Mouse (Mus musculus): Measurements from ENCODE around the gene Vdac1. TPM values are rescaled to one million over a fixed set of nuclear protein-coding genes. Genes with fewer than 3 reads are reported as not detected.
"Not testable (repeated sequence)": the region's sequence is repeated elsewhere in the genome, so short reads cannot be mapped to it uniquely, and the experiment has no call there.

Vdac1 gene
- polyA plus RNA-seq, 1 experiment from 2014 or later: 295 TPM

- WGBS: 10% methylated on average over 9 of the region's 12 CpGs
These were observed 14.6 kb upstream of the Vdac1 start for GRCm38 (mm10) chr11:52345939-52346634.

GRCm38 (mm10) chr11:52346635-52347005 lies 14.0 kb upstream of the Vdac1 start:
- H3K9ac ChIP-seq: 0 out of 2 replicates have a peak overlapping the region, but pooled peaks have one; percentile 13
- H3K4me1 ChIP-seq (replicated peaks): peaks cover 6% of the 10 kb centered on the region; the same call in 1 of the 2 replicates
- peak overlapping the region; percentile 64 for H3K4me2 ChIP-seq (replicated peaks)
- no peaks in the 10 kb centered on the region for H3K9me3 ChIP-seq
- peak overlapping the region; percentile 30 for H3K4me3 ChIP-seq (replicated peaks)
- no peaks in the 10 kb centered on the region for H3K36me3 ChIP-seq
- peak; percentile 52 for ATAC-seq
- H3K27me3 ChIP-seq (replicated peaks): no peaks in the 10 kb centered on the region
- 3% methylated on average over 12 of the region's 12 CpGs for WGBS
- 0 out of 2 replicates have a peak overlapping the region, but pooled peaks have one; percentile 13 for H3K27ac ChIP-seq

More at GRCm38 (mm10) chr11:52345939-52346634, 14.6 kb upstream of the Vdac1 start:
- Histone ChIP-seq H3K9me3 (no peaks in the 10 kb centered on the region), H3K4me1 (replicated peaks) (peaks cover 10% of the 10 kb centered on the region; the same call in 1 of the 2 replicates), H3K36me3 (no peaks in the 10 kb centered on the region), H3K27ac (0 out of 2 replicates have a peak overlapping the region, but pooled peaks have one; percentile 13), H3K27me3 (replicated peaks) (no peaks in the 10 kb centered on the region), H3K4me3 (replicated peaks) (peak overlapping the region; percentile 30), H3K4me2 (replicated peaks) (peak overlapping the region; percentile 64), H3K9ac (0 out of 2 replicates have a peak overlapping the region, but pooled peaks have one; percentile 13)
- peak; percentile 56; the same call in 1 of the 2 replicates for ATAC-seq

- Histone ChIP-seq H3K4me3 (replicated peaks) (no peak overlapping the region), H3K27me3 (replicated peaks) (no peaks in the 10 kb centered on the region), H3K27ac (no peak overlapping the region), H3K4me1 (replicated peaks) (peaks cover 6% of the 10 kb centered on the region; the same call in 1 of the 2 replicates), H3K9me3 (no peaks in the 10 kb centered on the region), H3K36me3 (no peaks in the 10 kb centered on the region), H3K4me2 (replicated peaks) (no peak overlapping the region), H3K9ac (no peak overlapping the region)
- no peak for ATAC-seq
- WGBS: 81% methylated on average over 4 of the region's 4 CpGs
These were observed 12.5 kb upstream of the Vdac1 start for GRCm38 (mm10) chr11:52348156-52348555.

DNA sequence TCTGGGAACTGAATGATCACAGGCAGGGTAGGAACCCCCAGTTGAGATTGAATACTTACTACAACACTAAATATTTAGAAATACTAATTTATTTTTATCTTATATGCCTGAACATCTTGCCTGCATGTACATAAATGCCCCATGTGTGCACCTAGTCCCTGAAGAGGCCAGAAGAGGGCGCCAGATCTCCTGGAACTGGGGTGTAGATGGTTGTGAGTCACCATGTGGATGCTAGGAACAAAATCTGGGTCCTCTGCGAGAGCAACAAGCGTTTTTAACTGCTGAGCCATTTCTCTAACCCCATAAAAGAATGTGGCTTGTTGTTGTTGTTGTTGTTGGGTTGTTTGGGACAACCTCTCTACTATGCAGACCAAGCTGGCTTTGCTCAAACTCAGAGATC lies 11.9 kb upstream of the Vdac1 start:
- WGBS: 71% methylated on average over 3 of the region's 3 CpGs
- H3K27me3 ChIP-seq (replicated peaks): no peaks in the 10 kb centered on the region
- peaks cover 6% of the 10 kb centered on the region; the same call in 1 of the 2 replicates for H3K4me1 ChIP-seq (replicated peaks)
- no peak overlapping the region for H3K9ac ChIP-seq
- no peak overlapping the region for H3K4me3 ChIP-seq (replicated peaks)
- no peaks in the 10 kb centered on the region for H3K9me3 ChIP-seq
- H3K4me2 ChIP-seq (replicated peaks): no peak overlapping the region
- H3K36me3 ChIP-seq: no peaks in the 10 kb centered on the region
- H3K27ac ChIP-seq: no peak overlapping the region
- ATAC-seq: no peak

DNA sequence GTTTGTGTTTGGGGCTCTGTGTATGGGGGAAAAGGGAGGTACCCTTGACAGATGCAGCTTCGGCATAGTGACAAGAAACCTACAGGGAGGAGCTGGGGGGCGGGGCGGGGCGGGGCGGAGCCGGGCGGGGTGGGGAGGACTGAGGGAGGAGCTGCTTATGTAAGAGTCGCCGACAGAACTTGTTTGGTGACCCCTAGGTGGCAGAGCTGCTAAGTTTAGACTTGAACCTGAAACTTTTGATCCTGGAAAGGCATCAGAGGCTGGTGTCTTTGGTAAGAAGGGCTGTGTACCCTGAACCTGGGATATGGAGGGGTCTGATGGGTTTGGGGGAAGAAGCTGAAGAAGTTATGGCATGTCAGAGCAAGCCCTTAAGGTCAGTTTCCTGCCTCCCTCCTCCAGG lies 9.7 kb upstream of the Vdac1 start:
- Histone ChIP-seq H3K4me3 (replicated peaks) (no peak overlapping the region), H3K27me3 (replicated peaks) (no peaks in the 10 kb centered on the region), H3K36me3 (no peaks in the 10 kb centered on the region), H3K4me1 (replicated peaks) (peaks cover 5% of the 10 kb centered on the region; the same call in 1 of the 2 replicates), H3K9ac (no peak overlapping the region), H3K4me2 (replicated peaks) (no peak overlapping the region), H3K27ac (no peak overlapping the region), H3K9me3 (no peaks in the 10 kb centered on the region)
- peak; percentile 68 for ATAC-seq
- WGBS: 0% methylated on average over 9 of the region's 9 CpGs

GRCm38 (mm10) chr11:52352271-52352670 lies 8.4 kb upstream of the Vdac1 start:
- WGBS: 91% methylated on average over 3 of the region's 3 CpGs
- Histone ChIP-seq H3K27me3 (replicated peaks) (no peaks in the 10 kb centered on the region), H3K4me1 (replicated peaks) (peaks cover 3% of the 10 kb centered on the region; the same call in 1 of the 2 replicates), H3K4me3 (replicated peaks) (no peak overlapping the region), H3K4me2 (replicated peaks) (no peak overlapping the region), H3K36me3 (no peaks in the 10 kb centered on the region), H3K27ac (no peak overlapping the region), H3K9ac (no peak overlapping the region), H3K9me3 (no peaks in the 10 kb centered on the region)
- no peak for ATAC-seq

DNA sequence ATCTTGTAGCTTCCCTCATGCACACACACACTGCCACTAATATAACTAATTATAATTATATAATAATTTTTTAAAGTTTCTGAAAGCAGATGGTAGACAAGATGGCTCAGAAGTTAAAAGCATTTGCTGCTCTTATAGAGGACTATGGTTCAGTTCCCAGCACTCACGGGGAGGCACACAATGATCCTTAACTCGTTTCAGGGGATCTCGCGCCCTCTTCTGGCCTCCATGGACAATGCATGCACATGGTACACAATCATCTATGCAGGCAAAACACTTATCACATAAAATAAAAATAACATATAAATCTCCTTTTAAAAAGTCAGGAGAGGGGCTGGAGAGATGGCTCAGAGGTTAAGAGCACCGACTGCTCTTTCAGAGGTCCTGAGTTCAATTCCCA lies 6.0 kb upstream of the Vdac1 start:
- no peaks in the 10 kb centered on the region for H3K9me3 ChIP-seq
- no peak overlapping the region for H3K9ac ChIP-seq
- ATAC-seq: no peak
- H3K4me2 ChIP-seq (replicated peaks): no peak overlapping the region
- H3K36me3 ChIP-seq: no peaks in the 10 kb centered on the region
- no peak overlapping the region for H3K4me3 ChIP-seq (replicated peaks)
- 81% methylated on average over 5 of the region's 5 CpGs for WGBS
- no peak overlapping the region for H3K27ac ChIP-seq
- H3K4me1 ChIP-seq (replicated peaks): peaks cover 3% of the 10 kb centered on the region; the same call in 1 of the 2 replicates
- H3K27me3 ChIP-seq (replicated peaks): no peaks in the 10 kb centered on the region

- ATAC-seq: no peak
- Histone ChIP-seq H3K9me3 (no peaks in the 10 kb centered on the region), H3K4me1 (replicated peaks) (peaks cover 9% of the 10 kb centered on the region), H3K4me3 (replicated peaks) (no peak overlapping the region), H3K27ac (no peak overlapping the region), H3K9ac (no peak overlapping the region), H3K36me3 (no peaks in the 10 kb centered on the region), H3K4me2 (replicated peaks) (no peak overlapping the region), H3K27me3 (replicated peaks) (no peaks in the 10 kb centered on the region)
- WGBS: 70% methylated on average over 1 of the region's 1 CpGs
These were observed 5.1 kb upstream of the Vdac1 start for GRCm38 (mm10) chr11:52355601-52356000.

- H3K9me3 ChIP-seq; H3K27me3 ChIP-seq (replicated peaks); H3K27ac ChIP-seq; H3K9ac ChIP-seq; H3K36me3 ChIP-seq; H3K4me2 ChIP-seq (replicated peaks); H3K4me1 ChIP-seq (replicated peaks); H3K4me3 ChIP-seq (replicated peaks); ATAC-seq: not testable (repeated sequence)
- 92% methylated on average over 5 of the region's 5 CpGs for WGBS
These were observed 3.6 kb upstream of the Vdac1 start for GRCm38 (mm10) chr11:52357091-52357490.

DNA sequence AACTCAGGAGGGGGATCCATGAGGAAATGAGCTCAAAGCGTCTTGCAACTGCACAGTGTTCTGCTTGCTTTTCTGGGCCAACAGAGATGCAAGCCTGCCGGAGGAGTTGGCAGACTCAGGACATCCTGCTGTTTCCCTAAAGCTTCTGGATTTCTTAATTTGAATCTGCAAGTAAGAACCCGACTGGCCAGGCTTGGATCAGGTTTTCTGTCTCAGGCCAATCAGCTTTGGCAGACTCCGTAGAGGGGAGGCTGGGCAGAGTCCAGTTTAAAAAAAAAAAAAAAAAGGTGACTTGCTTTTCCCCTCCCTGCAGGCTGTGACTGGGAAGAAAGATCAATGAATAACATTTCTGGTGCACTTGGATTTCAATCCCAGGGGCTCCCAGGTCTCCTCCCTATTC lies 2.1 kb upstream of the Vdac1 start:
- peak overlapping the region; percentile 47 for H3K4me2 ChIP-seq (replicated peaks)
- no peaks in the 10 kb centered on the region for H3K27me3 ChIP-seq (replicated peaks)
- peaks cover 19% of the 10 kb centered on the region for H3K4me1 ChIP-seq (replicated peaks)
- WGBS: 34% methylated on average over 4 of the region's 4 CpGs
- H3K9ac ChIP-seq: no peak overlapping the region
- H3K36me3 ChIP-seq: no peaks in the 10 kb centered on the region
- H3K4me3 ChIP-seq (replicated peaks): peak overlapping the region; percentile 25
- H3K27ac ChIP-seq: peak overlapping the region; percentile 67
- peak; percentile 39 for ATAC-seq
- no peaks in the 10 kb centered on the region for H3K9me3 ChIP-seq

GRCm38 (mm10) chr11:52359686-52360470 lies 782 bp upstream of the Vdac1 start:
- peaks cover 28% of the 10 kb centered on the region for H3K4me1 ChIP-seq (replicated peaks)
- H3K4me3 ChIP-seq (replicated peaks): peak overlapping the region; percentile 98
- peak overlapping the region; percentile 99 for H3K27ac ChIP-seq
- H3K4me2 ChIP-seq (replicated peaks): peak overlapping the region; percentile 64
- 15% methylated on average over 22 of the region's 22 CpGs for WGBS
- no peaks in the 10 kb centered on the region for H3K9me3 ChIP-seq
- peak; percentile 39 for ATAC-seq
- no peaks in the 10 kb centered on the region for H3K36me3 ChIP-seq
- no peaks in the 10 kb centered on the region for H3K27me3 ChIP-seq (replicated peaks)
- peak overlapping the region; percentile 98 for H3K9ac ChIP-seq

DNA sequence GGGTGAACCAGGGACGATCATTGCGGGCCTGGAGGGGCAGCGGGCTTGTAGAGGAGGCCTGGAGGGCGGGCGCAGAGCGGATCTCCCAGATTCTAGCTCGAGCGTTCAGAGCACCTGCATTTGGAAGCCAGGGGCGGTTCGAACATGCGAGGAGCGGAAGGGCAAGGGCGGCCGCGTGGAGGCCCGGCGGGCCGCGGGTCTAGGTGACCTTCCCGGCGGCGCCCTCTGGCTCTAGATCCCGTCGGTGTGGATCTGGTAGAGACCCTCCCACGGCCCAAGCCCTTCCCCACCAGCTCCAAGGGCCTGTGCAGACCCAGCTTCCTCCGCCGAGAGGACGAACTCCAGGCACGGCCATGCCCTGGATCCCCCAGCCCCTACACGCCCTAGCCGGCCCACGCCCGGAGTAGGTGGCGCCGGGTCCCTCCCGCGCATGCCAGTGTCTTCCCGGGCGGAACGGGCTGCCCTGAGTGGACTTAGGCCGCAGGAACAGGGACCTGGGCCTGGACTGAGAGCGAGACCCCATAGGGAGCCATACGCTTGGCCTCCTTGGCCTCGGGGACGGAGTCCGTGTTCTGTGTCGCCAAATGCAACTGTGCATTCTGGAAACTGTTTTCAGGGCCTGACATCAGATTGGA lies 744 bp downstream of the Vdac1 start:
- peak overlapping the region; percentile 98 for H3K9ac ChIP-seq
- peak overlapping the region; percentile 64 for H3K4me2 ChIP-seq (replicated peaks)
- WGBS: under 1% methylated on average over 47 of the region's 47 CpGs
- no peaks in the 10 kb centered on the region for H3K36me3 ChIP-seq
- peak overlapping the region; percentile 99 for H3K27ac ChIP-seq
- ATAC-seq: peak; percentile 22
- peaks cover 43% of the 10 kb centered on the region for H3K4me1 ChIP-seq (replicated peaks)
- H3K4me3 ChIP-seq (replicated peaks): peak overlapping the region; percentile 98
- H3K9me3 ChIP-seq: no peaks in the 10 kb centered on the region
- no peaks in the 10 kb centered on the region for H3K27me3 ChIP-seq (replicated peaks)
